Mouse (Mus musculus) cerebellum, adult 2 months (tissue): ENCODE results near the gene Comp.

Experiments used
- CTCF ChIP-seq: fragments of 200-500 bp; IDR thresholded peaks from 2 replicates; pipeline ENCODE4 v1.5.1; 2011; ENCODE audit warnings: low read depth, mild to moderate bottlenecking, control low read depth, low read length, moderate library complexity, borderline replicate concordance; ENCODE audit not compliant: insufficient read depth
- POLR2A ChIP-seq: fragments of 200-500 bp; IDR thresholded peaks from 2 replicates; pipeline ENCODE4 v1.6.1; 2011; ENCODE audit warnings: low read length, control low read depth, borderline replicate concordance; ENCODE audit not compliant: insufficient read depth

- TF ChIP-seq CTCF (peak; percentile 79), POLR2A (no peak)
Measured at GRCm38 (mm10) chr8:70343696-70344095, 29.7 kb upstream of the Comp start.
